Mouse (Mus musculus): ENCODE data around the gene Ube2cbp. TPM values are rescaled to one million over a fixed set of nuclear protein-coding genes. Genes with fewer than 3 reads are reported as not detected.

Ube2cbp gene
- 1 to 10 TPM; 3.1 to 3.7 TPM for total RNA-seq (2021)
- long read RNA-seq, experiment 1 = 0 reads
- long read RNA-seq, experiment 2, partial matches to known transcripts = 3 of 7 reads
- long read RNA-seq, experiment 2, other reads (novel, unspliced or antisense) = 1 of 7 reads

DNA sequence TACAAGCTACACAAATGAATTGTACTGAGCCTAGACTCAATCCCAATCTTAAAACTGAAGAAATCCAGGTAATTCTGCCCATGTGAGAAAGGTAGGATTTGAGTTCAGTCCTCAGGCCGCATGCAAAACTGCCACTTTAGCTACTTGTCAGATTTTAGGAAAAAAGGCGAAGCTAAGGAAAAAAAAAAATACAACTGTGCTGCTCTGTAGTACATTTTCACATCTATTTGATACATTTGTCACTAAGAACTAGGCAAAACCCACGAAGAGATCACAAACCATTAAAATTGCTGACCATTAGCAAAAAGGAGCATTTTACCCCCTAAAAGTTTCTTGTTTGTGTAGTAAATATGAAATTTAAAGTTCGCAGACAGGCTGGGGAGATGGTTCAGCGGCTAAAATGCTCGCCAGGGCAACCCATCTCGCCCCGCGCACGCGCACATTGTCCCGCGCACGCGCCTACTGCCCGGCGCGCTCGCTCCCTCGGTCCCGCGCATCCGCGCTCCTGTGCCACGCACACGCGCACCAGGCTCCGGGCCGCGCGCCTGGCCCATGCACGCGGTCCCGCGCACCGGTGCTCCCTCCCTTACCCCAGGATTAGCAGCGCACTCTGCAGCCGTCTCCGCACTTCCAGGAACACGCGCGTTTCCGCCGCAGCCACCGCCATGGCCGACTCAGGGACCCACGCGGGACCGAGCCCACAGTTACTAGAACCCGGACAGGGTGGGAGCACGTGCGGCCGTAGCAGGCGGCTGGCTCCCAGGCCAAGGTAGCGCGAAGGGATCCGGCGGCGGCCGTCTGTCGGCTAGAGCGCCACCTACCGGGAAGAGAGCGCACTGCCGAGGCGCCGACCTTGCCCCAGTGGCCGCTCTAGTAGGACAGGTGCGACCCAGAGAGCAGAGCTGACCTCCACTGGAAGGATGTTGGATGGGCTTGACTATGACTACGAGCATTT is at the start of gene Ube2cbp:
TSS of gene Ube2cbp (minus strand) at position 800 of the 955 bp plus-strand sequence.
- peak; percentile 93 for DNase-seq

DNA sequence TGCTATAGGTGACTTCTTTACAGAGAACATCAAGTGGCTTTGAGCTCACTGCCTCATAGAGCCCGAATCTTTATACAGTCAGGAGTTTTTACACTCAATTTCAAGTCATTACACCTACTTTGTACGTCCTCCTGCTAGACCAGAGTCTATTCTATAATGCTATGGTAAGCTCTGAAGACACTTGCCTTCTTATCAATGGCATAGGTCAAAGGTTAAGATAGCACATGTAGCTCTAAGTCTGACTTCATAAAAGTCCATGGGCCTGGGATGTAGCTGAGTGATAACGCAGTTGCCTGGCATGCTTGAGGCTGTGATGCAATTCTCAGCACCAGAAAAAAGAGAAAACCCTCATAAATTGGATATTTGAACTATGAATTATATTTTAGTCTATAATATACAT is 49.6 kb upstream of the Ube2cbp start:
- DNase-seq = no peak

DNA sequence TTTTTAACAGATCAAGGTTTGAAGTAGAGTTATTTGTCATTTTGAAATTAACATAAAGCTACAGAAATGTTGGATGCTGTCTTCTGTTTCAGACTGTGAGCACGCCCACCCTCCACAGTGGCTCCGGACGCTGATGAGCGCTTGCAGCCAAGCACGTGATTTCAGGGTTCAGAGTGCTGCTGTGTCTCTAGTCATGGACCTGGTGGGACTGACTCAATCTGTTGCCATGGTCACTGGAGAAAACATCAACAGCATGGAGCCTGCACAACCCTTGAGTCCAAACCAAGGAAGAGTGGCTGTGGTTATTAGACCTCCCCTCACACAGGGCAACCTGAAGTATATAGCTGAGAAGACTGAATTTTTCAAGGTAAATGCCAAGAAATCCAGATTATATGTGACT is 49.0 kb upstream of the Ube2cbp start:
- DNase-seq = no peak

DNA sequence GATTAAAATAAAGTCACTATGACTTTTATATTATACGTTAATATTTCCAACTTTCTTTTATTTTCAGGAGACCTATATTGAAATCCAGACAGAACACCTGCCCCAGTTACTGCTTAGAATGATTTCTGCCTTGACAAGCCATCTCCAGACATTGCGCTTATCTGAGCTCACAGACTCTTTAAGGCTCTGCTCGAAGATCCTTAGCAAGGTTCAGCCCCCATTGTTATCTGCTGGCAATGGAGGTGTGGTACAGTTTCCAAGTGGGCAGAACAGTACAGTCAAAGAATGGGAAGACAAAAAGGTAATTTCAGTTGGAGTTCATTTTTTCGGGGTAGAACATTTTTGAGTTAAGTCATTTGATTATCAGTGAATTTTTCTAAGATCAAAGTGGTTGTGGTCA is 42.7 kb upstream of the Ube2cbp start:
- no peak for DNase-seq

DNA sequence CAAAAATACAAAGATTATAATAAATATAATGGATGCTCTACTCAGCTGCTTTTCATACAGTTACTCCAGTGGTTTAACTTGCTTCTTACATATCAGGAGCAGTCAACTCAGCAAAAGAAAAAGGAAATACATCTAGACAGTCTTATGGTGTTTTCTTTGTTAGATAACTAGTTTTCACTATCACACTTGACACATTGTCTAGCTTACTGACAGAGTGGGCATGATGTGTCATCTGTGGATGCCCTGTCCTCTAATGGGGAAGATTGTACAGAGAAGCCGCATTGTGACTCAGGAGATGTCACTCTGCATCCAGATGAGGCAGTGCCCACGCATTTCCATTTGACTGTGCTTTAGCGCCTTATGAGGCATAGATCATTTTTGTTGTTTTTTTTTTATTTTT is 34.3 kb upstream of the Ube2cbp start:
- DNase-seq = no peak

DNA sequence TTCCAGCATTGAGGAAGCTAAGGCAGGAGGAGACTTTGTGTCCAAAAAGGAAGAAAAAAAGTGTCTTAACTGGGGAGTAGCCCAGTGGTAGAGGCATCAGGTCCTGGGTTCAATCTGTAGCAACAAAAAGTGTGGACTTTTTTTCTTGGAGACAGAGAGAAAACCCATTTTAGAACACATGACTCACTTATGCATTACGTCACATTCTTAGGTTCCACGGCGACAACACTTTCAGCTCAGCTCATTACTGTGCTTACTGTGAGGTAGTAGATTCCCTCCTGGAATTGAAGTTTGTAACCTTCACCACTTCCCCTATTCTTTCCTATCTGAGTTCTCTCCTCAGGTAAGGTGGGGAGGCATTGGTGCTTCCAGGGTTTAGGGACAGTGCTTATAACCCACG is 31.5 kb upstream of the Ube2cbp start:
- no peak for DNase-seq

DNA sequence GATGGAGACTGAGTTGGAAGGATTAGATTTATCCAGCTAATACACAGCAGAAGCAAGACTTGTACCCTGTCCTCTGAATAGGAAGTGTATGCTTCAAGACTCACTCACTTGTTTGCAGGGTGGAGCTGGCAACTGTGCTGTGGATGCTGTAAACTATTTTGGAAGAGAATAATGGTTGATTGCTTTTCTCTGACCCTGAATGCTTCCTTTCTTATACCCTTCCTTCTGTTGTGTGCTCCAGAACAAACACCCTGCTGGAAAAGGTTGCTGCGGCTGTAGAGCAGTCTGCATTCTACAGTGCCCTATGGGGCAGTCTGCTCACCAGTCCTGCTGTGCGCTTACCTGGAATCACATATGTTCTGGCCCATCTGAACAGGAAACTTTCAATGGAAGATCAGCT is 27.0 kb upstream of the Ube2cbp start:
- DNase-seq = no peak

DNA sequence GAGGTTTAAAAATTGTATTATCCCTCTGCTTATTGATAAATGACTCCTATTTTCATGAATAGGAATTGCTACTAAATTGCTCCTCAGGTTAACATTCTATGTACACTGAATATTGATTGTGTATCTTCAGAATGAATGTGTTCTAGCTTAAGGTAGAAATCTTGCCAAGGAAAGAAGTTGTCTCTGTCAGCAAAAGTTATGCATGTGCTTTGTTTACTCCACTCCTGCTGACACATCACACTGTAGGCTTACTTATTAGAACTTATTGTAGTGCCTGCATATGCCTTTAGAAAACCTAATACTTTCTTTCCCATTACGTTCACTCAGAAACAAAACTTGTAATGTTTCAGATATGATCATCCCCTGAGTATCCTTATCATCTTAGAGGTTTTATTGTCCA is 17.5 kb upstream of the Ube2cbp start:
- no peak for DNase-seq

DNA sequence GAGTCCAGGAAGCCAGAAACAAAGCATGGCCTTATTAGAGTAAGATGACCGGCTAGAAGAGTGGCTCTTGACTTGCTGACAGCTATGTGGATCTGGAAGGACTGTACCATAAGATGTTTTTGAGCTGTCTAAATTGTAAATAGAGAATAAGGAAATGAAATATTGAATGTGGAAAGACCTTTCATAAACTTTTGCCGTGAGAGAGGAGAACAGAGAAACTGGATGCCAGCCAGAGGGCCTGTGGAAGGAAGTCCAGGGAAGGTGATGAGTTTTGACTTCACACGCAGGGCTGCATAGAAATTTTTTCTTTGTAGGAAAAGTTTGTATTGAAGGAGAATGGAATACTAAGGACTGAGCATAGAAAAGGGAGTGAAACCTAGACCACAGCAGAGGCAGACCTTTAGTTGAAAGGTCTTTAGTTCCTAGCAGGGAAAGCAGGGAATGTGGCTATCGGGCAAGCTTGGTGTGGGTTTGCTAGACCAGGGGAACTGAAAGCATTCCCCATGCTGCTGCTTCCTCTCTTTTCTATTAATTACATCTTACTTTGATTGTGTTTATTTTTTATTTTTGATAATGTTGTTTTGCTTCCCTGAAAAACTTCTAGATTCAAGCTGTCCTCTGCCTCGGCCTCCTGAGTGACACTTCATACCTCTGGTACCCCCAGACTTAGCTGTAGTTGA is 13.8 kb upstream of the Ube2cbp start:
- peak; percentile 13 for DNase-seq

DNA sequence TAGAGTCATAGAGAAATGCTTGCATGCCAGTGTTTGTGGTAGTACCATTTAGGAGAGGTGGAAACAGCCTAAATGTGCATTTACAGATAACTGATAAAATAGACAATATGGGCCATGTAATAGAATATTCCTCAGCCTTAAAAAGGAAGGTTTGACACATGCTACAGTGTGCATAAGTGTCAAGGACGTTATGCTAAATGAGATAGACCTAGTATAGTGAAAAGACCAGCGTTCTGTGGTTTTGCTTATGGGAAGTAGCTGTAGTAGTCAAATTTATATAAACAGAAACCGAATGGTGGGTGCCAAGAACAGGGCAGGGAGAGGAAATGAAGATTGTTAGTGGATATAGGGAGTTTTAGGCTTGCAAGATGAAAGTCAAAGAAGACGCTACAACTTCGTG is 12.0 kb upstream of the Ube2cbp start:
- DNase-seq = no peak

DNA sequence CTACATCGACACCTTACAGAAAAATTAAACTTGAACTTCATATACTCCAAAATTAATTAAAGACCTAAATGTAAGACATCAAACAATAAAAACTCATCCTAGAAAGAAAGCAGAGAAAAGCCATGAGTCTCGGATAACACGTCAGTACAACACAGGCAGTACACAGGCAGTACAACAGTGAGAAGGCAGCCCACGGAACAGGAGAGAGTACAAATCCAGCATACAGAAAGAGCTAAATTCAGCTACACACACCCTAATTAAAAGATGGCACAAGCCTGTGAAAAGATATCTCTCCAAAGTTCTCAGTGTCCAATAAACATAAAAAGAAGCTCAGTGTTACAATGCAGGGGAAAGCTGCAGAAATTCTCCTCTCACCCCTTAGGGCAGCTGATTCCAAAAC is 11.2 kb upstream of the Ube2cbp start:
- DNase-seq = no peak

DNA sequence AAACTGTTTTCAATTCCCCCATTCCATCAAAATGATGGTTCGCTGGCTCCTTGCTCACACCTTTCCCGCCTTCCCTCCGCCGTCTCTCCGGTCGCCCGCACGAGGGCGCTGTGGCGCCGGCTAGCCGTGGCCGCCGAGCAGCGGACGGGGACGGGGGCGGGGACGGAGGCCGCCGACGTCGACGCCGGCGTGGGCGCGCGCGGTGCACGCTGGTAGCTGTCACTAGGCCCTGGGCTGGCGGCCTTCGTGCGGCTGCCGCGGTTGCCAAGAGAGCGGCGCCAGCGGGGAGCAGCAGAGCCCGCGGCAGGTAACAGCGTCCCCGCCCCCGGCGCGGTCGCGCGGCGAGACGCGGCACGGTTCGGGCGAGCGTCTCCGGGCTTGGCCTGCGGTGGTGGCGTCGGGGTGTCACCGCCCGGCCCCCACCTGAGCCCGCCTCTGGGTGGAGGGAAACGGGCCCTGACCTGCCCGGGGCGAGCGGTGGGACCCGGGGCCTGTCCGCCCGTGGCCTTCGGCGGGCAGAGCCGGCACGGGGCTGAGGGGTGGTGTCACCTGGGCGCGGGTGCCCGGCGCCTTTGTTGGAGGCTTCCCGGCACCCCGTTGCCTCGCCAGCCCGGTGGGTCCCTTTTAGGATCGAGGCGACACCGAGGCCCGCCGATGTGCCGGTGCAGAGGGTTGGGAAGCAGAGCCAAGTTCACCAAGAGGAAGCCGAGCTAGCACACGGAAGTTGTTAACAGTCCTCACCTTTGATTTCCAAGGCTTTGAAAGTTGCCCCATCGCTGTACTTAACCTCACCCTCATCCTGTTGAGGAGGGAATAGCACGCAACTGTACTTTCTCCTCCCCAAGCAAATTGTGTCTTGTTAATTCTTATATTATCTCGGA is 2.5 kb upstream of the Ube2cbp start, which contains the start of gene Dop1a:
TSS of gene Dop1a (plus strand) at position 165 of the 881 bp plus-strand sequence.
- DNase-seq = peak; percentile 97

DNA sequence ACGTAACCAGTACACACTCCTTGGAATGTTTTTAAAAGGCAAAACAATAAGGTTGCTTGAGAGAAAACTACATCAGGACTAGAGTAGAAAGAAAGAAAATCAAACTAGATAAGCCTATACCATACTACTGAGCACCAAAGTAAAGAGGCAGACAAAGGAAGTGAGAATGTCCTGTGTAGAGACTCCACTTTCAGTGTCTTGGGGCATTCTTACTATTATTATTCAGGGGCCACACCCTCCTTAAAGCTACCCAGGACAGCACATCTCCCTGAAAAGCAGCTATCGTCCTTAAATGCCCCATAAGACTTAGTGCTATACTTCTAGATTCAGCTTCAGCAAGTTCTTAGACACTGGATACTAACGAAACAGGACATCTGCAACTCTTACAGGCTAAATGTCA is 11.1 kb downstream of the Ube2cbp start:
- no peak for DNase-seq

DNA sequence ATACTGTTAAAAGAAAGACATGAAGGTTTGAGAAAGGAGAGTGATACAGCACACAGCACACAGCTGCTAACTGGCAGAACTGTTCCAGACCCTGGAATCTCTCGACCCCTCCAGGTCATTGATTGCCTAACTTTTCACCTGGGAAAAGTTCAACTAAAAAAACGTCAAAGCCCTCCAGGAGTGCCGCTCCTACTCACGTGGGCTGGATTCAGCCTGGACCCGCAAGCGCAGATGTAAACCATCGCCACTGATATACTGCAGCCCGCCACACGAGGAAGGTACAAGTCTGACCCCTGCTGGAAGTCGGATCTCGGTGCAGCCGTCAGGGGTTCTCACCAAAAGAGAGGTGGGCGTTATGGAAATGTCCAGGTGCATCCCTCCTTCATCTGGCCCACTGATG is 13.1 kb downstream of the Ube2cbp start:
- peak; percentile 57 for DNase-seq

DNA sequence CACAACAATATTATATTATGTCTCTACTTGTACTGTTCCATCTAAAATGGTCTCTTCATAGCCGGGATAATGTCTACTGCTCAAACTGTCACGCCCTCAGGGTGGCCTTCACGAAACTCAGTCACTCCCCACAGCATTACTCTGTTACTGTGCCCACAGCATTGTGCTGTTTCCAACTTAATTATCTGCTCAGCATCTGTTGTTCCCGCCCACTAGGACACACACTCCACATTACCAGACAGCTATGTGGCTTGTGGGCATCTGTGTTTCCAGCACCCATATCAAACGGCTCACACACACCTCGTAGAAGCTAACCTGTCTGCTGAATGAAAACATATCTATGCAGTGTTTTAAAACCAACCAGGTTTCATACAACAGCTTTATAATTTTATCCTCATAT is 13.7 kb downstream of the Ube2cbp start:
- no peak for DNase-seq

DNA sequence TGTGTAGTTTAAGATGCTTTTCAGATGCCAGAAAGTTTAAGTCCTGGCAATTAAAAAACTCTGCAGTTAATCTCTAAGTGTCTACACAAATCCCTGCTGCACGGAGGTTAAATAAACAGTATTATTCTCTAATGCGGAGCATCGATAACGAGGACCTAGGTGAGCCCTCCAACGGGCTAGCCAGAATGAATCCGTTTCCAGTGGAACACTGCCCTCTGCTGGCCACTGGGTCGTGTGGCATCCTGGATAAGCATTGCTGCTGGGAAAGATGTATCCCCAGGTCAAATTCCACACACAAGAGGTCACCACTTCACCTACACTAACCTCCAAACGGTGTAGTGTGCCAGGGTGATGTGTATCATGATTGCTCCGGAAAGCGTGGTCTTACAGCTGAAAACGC is 15.2 kb downstream of the Ube2cbp start:
- DNase-seq = peak; percentile 88

DNA sequence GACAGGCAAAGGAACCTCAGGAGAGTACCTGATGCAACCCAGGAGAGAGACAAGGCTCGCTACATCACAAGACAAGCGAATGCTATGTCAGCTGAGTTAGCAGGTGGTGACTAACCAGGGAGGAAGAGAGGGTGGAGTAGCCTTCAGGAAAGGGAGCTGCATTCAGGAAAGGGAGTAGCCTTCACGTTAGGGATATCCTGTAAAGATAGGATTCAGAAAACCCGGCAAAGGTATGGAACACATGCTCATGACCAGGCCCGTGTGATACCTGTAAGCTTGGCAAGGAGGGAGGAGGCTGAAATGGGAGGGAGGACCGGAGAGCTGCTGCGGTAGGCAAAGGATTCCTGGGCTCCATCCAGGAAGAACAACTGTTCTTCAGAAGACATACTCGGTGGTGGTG is 17.3 kb downstream of the Ube2cbp start:
- no peak for DNase-seq

DNA sequence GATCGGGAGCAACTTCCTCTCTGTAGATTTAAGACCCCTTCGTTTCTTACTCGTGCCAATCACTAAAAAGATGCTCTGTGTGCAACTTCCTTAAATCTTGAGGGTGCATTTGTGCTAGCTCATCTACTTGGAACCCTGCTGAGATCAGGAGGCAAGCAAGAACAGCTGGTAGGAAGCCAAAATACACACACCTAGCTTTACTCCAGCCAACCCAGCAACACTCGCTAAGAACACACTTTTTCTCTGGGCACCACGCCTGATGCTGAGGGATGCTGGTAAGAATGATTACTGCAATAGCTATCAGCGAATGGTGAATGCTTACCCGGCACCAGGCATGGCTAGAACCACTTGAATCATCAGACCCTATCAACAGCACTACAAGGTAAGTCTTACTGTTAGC is 17.9 kb downstream of the Ube2cbp start:
- no peak for DNase-seq

DNA sequence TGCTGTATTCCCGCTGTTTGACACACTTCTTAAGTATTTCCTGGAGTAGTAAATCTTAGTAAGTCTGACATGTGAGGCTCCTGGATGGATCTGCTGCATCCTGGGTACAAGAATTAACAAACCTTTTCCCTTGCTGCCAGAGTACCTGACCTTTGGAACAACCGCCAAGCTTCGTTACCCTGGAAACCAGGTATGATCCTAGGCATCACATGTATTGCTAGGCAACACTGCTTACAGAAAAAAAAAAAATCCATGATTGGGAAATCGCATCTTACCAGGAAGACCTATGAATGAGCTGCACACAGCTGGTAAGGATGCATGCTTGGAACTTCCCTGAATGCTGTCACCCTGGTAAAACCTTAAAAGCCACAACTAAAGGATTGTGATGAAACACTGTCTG is 22.5 kb downstream of the Ube2cbp start:
- no peak for DNase-seq

DNA sequence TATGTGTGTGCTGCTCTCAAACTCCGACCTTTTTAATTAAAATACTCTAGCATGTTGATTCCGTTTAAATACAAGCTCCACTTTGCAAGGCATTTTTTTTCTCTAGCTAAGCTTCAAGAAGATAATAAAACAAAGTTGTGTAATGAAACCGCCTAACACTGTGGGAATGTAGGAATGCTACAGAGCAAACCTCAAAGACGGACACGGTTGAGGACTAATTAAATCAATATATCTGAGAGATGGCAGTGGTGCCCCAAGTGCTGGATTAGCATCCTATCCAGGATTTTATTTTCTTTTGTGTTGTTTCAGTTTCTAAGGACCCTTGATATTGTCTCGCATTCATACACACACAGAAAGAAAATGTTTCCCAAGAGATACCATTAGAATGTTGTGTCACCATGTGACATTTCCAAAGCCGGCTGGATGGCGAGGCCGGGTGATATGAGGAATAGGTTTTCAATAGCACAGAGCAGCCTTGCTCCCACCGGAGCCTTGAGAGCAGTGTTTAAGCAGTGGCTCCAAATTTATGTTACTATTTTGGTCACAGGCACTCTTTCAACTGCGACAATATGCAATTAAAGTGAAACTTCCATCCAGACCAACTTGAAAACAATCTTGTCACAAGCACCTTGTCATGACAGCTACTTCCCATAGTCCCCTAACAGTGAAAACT is 26.3 kb downstream of the Ube2cbp start:
- DNase-seq = peak; percentile 10

DNA sequence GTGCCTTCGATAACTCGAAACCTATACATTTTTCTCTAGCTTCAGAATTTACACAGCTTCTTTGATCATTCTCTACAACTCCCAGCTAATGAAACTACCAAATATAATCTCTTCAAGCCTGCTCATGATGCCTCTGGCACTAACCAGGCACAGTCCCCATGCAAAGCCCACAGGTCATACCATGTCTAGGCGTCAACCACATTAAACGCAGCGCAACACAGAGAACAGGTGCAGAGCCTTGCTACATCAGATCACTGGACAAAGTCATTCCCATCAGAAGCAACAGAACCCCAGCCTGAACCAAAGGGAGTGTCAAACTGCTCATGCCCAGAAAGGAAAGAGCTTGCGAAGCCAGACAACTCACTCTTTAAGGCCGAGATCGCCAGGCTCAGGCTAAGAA is 28.1 kb downstream of the Ube2cbp start:
- no peak for DNase-seq

DNA sequence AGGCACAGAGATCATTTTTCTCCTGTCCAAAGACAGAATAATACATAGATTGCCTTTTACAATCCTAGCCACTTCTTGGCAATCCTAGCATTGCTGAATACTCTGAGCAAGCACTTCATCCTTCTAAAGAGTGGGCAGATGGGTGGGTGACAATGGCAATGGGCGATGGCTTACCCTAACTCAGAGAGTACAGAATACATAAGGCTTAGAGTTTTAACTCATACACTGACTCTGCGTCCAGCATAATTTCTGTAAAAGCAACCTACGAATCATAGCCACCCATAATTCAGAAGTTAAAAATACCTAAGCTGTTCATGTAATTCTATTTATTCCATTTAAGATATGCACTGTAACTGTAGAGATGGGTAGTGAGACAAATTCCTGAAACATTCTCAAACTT is 29.2 kb downstream of the Ube2cbp start:
- no peak for DNase-seq
